Mouse (Mus musculus) cerebellum, adult (tissue): Measurements from ENCODE around the gene Itih4.

Source experiments
- ATAC-seq: cut with Nextera tagmentation; 2 replicates; pipeline ENCODE4 v1.9.2; 2017; ENCODE audit warnings: mild to moderate bottlenecking, moderate library complexity, mixed read lengths; ENCODE audit not compliant: insufficient number of reproducible peaks, low FRiP score, low TSS enrichment

The Itih4 gene

GRCm38 (mm10) chr14:30886204-30886603 lies at the start of gene Itih4:
Gene Itih4, plus strand, starts transcription at chr14:30886476.
- no peak for ATAC-seq

GRCm38 (mm10) chr14:30837416-30837996 lies 48.8 kb upstream of the Itih4 start:
- no peak for ATAC-seq

GRCm38 (mm10) chr14:30843701-30844100 lies 42.6 kb upstream of the Itih4 start:
- no peak for ATAC-seq

GRCm38 (mm10) chr14:30850504-30850903 lies 35.8 kb upstream of the Itih4 start:
- no peak for ATAC-seq

- no peak for ATAC-seq
Measured at GRCm38 (mm10) chr14:30852325-30852724, 34.0 kb upstream of the Itih4 start.

GRCm38 (mm10) chr14:30855316-30855715 lies 31.0 kb upstream of the Itih4 start:
- ATAC-seq: peak; percentile 64

GRCm38 (mm10) chr14:30856885-30857507 lies 29.3 kb upstream of the Itih4 start:
- peak; percentile 43; the same call in 1 of the 2 replicates for ATAC-seq

- ATAC-seq: no peak
Measured at GRCm38 (mm10) chr14:30857990-30858389, 28.3 kb upstream of the Itih4 start.

- ATAC-seq: peak; percentile 58
Measured at GRCm38 (mm10) chr14:30861421-30862125, 24.7 kb upstream of the Itih4 start.

GRCm38 (mm10) chr14:30862368-30862767 lies 23.9 kb upstream of the Itih4 start:
- peak; percentile 37; the same call in 1 of the 2 replicates for ATAC-seq

- no peak for ATAC-seq
Measured at GRCm38 (mm10) chr14:30865311-30865710, 21.0 kb upstream of the Itih4 start.

GRCm38 (mm10) chr14:30867042-30867441 lies 19.2 kb upstream of the Itih4 start:
- ATAC-seq: peak; percentile 45; the same call in 1 of the 2 replicates

- ATAC-seq: no peak
Measured at GRCm38 (mm10) chr14:30868826-30869225, 17.4 kb upstream of the Itih4 start.

GRCm38 (mm10) chr14:30869391-30869801 lies 16.9 kb upstream of the Itih4 start:
- ATAC-seq: no peak

GRCm38 (mm10) chr14:30870206-30871147 lies 15.8 kb upstream of the Itih4 start:
- ATAC-seq: no peak

GRCm38 (mm10) chr14:30874095-30874700 lies 12.1 kb upstream of the Itih4 start:
- no peak for ATAC-seq

- no peak for ATAC-seq
Measured at GRCm38 (mm10) chr14:30875130-30875865, 11.0 kb upstream of the Itih4 start.

GRCm38 (mm10) chr14:30875955-30876354 lies 10.3 kb upstream of the Itih4 start:
- ATAC-seq: no peak

- no peak for ATAC-seq
Measured at GRCm38 (mm10) chr14:30876451-30876850, 9.8 kb upstream of the Itih4 start.
